Mouse (Mus musculus): ENCODE results near the gene Gna12.
A peak's percentile ranks its signal among the peaks of the same experiment; 100 is the strongest.

Gna12 gene

DNA sequence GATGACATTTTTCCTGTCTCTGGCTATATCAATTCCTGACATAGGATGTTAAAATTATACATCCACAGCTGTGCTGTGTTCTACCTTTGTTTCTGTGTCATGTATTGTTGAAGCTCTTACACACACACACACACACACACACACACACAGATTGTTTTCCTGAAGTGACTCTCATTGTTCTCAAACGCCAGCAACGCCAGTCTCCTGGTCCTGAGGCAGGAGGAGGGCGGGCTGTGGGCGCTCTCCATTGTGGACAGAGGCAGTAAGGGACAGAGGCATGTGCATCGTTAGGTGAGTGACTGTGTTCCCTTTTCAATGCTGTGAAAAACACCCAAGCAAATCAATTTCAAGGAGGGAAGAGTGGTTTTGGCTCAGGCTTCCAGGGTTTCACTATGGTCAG, 77.0 kb downstream of the Gna12 start:
- no peak for DNase-seq (ENCODE audit: low spot score in 2 of 2)

- no peak for DNase-seq (ENCODE audit: low spot score in 2 of 2)
Measured at GRCm38 (mm10) chr5:140752639-140753038, 77.6 kb downstream of the Gna12 start.

DNA sequence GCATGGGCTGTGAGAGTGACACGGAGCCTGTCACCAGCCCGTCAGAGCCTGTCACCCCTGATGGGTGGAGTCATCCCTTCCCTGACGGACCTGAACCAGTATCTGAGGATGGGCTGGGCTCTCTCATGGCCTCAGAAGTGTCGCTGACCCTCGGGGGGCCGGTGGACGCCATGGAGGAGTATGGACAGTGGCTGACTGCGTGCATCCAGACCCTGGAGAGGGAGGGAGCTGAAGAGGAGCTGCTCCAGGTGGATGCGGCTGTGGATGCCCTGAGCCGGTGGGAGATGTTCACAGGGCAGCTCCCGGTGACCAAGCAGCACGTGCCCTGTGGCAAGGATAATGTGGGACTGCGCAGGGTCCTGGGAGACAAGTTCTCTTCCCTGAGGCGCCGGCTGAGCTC, 78.2 kb downstream of the Gna12 start:
- no peak for DNase-seq (ENCODE audit: low spot score in 2 of 2)

- peak in 1 of 2 experiments; percentile 55 for DNase-seq (ENCODE audit: low spot score in 2 of 2)
Measured at GRCm38 (mm10) chr5:140750925-140751324, 79.3 kb downstream of the Gna12 start.

GRCm38 (mm10) chr5:140749062-140749875, 81.0 kb downstream of the Gna12 start:
- DNase-seq (ENCODE audit: low spot score in 2 of 2): peak; percentile 39 to 73

DNA sequence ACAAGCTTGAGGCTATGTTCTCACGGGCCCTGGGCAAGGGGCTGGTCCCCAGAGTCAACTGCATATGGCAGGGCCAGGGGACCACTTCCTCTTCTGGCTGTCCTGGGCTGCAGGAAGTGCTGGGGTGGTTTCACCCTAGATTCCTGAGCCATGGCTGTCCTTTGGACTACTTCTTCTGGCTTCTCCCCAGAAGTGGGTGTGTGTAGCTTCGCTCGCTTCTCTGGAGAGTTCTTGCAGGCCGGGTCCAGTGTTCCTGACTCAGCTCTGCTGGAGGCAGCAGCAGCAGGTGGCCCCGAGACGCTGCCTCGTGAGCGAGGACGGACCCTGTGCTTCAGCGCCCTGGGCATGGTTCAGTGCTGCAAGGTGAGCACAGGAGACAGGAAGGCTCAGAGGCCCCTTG, 81.8 kb downstream of the Gna12 start:
- no peak for DNase-seq (ENCODE audit: low spot score in 2 of 2)

DNA sequence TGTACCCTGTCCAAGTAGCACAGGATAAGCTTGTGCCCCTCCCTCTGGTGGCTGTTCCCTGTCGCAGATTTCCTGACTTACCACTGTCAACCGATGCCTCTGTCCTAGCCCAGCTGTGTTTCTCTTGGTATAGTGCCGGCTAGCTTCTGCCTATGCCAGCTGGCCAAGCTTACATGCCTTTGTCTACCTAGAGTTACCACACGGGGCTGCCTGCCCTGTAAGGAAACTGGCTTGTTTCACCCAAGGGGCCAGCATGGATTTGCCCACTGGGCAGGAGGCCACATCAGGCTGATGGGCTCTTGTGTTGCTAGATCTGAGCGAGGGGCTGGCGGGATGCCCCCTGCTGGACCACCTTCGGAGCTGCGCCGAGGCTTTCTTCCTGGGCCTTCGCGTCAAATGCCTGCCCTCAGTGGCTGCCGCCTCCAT, 86.5 kb downstream of the Gna12 start:
- no peak for DNase-seq (ENCODE audit: low spot score in 2 of 2)

DNA sequence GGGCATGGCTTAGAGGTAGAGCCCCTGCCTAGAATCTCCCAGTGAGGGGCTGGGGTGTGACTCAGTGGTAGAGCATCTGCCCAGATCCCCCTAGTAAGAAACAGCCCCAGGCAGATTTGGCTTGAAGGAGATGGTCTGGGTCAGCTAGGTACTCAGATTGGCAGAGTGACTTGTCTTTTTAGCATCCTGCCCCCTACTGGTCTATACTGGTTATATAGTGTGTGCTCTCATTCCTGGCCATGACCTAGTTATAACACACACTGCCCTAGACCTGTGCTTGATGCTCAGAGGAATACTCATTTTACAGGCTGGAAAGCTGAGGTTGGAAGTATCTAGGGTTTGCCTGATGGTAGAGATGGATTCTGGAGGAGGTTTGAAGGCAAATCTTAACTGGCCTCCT, 88.4 kb downstream of the Gna12 start:
- DNase-seq (ENCODE audit: low spot score in 2 of 2): no peak

DNA sequence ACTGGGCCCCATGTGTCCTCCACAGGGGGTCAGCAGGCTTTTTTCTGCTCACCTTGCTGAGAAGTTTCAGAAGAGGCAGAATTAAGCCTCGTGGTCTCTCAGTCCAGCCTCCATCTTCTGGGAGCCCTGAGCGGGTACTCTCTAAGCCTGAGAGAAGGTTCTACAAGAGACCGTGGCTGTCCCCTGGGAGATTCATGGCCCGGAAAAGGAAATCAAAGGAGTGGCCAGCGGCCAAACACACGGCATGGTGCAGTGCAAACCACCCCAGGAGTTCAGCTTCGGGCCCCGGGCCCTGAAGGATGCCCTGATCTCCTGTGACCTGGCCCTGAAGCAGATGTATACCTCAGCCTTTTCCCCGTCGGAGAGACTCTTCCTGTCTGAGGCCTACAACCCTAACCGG, 89.2 kb downstream of the Gna12 start:
- no peak for DNase-seq (ENCODE audit: low spot score in 2 of 2)

DNA sequence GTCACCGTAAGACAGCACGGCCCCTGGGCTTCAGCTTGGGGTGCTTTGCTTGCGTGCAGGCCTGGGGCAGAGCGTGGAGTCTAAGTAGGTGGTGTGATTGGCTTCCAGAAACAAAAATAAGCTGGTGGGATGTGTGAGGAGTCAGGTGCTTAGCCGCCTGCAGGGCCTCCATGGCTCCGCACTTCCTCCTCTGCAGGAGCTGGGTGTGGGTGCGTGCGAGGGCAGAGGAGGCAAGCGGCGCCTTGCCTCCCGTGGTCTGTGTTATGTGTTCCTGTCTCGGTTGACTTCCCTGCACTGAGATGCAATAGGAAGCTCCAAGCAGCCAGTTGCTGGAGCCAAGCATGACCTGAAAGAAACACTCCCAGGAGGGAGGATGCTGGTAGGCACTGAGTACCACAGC, 90.4 kb downstream of the Gna12 start:
- DNase-seq (ENCODE audit: low spot score in 2 of 2): no peak

DNA sequence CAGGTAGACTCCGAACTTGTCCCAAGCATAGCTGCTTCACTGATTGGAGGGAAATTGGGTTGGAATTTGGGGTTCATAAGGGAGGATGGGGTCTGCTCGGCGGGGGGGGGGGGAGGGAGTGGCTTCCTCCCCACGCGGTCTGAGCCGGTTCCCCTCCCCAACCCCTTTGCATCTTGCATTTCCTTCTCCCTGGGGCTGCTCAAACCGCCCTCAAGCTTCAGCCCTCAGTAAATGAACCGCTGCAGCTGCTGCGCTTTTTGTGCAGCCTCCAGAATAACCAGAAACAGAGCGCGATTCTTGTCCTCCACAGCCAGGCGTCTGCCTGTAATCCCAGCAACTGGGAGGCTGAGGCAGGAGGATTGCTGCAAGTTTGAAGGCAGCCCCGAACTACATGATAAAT, 94.1 kb downstream of the Gna12 start:
- DNase-seq (ENCODE audit: low spot score in 2 of 2): peak in 1 of 2 experiments; percentile 28

GRCm38 (mm10) chr5:140735297-140735696, 94.9 kb downstream of the Gna12 start:
- no peak for DNase-seq (ENCODE audit: low spot score in 2 of 2)

GRCm38 (mm10) chr5:140733336-140733735, 96.9 kb downstream of the Gna12 start:
- DNase-seq (ENCODE audit: low spot score in 2 of 2): no peak

DNA sequence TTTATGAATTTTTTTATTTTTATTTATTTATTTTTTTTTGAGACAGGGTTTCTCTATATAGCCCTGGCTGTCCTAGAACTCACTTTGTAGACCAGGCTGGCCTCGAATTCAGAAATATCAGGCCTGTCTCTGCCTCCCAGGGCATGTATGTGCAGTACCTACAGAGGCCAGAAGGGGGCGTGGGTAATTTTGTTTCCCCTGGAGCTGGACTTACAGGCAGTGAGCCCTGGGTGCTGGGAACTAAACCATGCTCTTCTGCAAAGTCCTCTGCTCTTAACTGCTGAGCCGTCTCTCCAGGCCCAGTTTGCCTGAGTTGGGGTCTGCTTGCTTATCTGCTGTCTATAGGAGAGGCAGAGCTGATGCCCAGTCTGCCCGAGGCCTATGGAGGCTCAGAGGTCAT, 98.0 kb downstream of the Gna12 start:
- DNase-seq (ENCODE audit: low spot score in 2 of 2): peak in 1 of 2 experiments; percentile 44

- no peak for DNase-seq (ENCODE audit: low spot score in 2 of 2)
Measured at GRCm38 (mm10) chr5:140731040-140731797, 99.0 kb downstream of the Gna12 start.

DNA sequence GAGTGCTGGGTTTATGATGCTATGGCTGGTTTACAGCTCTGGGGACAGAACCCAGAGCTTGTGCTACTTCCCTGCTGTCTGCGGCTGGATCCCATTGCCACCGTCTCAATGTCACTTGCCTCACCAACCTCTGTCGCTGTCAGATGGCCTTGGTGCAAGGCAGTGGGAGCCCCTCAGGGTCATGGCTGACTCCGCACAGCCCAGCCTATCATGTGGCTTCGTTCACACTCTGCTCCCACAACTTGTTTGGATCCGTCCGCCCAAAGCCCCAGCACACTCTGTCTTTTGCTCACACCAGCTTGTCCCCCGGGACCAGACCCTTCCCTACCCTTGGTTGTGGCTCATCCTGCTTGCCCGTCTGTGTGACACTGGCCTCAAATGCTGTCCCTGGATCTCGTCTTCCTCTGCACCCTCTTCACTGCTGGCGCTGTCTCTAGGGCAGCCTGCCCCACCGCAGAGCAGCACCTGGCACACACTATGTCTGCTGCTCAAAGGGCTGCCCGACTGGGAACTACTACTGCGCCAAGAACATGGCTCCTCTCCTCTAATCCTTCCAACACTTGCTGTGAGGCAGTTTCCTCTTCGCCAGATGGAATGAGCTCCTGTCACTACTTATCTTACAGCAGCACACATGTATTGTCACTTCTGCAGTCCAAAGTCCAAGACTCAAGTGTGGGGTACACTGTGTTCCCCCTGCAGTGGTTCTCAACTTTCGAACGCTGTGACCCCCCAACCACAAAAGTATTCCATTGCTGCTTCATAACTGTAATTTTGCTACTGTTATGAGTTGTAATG, 103.1 kb downstream of the Gna12 start:
- DNase-seq (ENCODE audit: low spot score in 2 of 2): no peak

GRCm38 (mm10) chr5:140726062-140726839, 104.0 kb downstream of the Gna12 start:
- DNase-seq (ENCODE audit: low spot score in 2 of 2): no peak

GRCm38 (mm10) chr5:140723822-140724221, 106.4 kb downstream of the Gna12 start, which contains the start of gene Amz1:
Amz1 (plus strand) TSS chr5:140724127.
- no peak for DNase-seq (ENCODE audit: low spot score in 2 of 2)

- no peak for DNase-seq (ENCODE audit: low spot score in 2 of 2)
Measured at GRCm38 (mm10) chr5:140722121-140722520, 108.1 kb downstream of the Gna12 start.

DNA sequence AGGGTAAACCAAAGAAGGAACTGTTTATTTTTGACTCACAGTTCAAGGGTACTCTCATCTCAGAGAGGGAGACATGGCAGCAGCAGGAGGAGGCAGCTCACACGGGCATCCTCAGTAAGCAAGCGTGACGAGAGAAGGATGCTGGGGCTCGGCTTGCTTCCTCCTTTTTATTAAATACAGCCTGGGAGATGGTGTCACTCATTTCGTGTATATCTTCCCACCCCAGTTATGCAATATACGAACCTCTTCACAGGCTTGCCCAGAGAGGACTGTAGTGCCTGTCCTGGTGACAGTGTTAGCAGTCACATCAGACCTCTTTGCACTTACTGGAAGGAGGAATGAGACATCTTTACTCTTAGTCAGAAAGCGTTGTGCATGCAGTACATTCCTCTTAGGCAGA, 109.5 kb downstream of the Gna12 start:
- DNase-seq (ENCODE audit: low spot score in 2 of 2): no peak

DNA sequence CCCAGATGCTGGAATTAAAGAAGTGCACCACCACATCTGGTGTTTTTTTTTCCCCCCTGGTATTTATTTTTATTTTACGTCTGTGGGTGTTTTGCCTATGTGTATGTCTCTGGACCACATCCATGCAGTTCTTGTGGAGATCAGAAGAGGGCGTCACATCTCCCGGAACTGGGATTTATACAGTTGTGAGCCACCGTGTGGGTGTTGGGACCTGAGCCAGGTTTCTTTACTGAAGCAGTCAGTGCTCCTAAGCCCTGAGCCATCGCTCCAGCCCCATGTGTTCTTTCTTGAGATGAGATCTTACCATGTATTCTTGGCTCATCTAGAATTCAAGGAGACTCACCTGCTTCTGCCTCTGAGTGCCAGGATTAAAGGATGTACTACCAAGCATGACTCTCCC, 119.2 kb downstream of the Gna12 start:
- DNase-seq (ENCODE audit: low spot score in 2 of 2): no peak
